Mouse (Mus musculus) adrenal gland, adult 8-10 months (tissue): ENCODE data around the gene H2al1b. TPM values are rescaled to one million over a fixed set of nuclear protein-coding genes. Genes with fewer than 3 reads are reported as not detected.
"Not testable (repeated sequence)": the region's sequence is repeated elsewhere in the genome, so short reads cannot be mapped to it uniquely, and the experiment has no call there.

ENCODE experiments used
- DNase-seq: peaks from one replicate; pipeline ENCODE4 v3.0.0; 2022
- total RNA-seq, 4 experiments: library from RNA; stranded (reverse); gene quantifications; 2 replicates each; pipeline ENCODE4 v1.2.4; 2022

H2al1b gene
- total RNA-seq = not detected

GRCm38 (mm10) chrX:11302132-11302531, at the start of gene H2al1b:
Gene H2al1b (plus strand): TSS chrX:11302432.
- not testable (repeated sequence) for DNase-seq

GRCm38 (mm10) chrX:11254062-11254461, 48.2 kb upstream of the H2al1b start:
- DNase-seq = peak; percentile 4

- DNase-seq = no peak
These were observed 47.6 kb upstream of the H2al1b start for GRCm38 (mm10) chrX:11254521-11255207.

- no peak for DNase-seq
These were observed 46.5 kb upstream of the H2al1b start for GRCm38 (mm10) chrX:11255564-11256360.

- no peak for DNase-seq
These were observed 37.3 kb upstream of the H2al1b start for GRCm38 (mm10) chrX:11264918-11265317.

- DNase-seq = no peak
These were observed 34.4 kb upstream of the H2al1b start for GRCm38 (mm10) chrX:11267791-11268190.

- DNase-seq = peak; percentile 4
These were observed 33.2 kb upstream of the H2al1b start for GRCm38 (mm10) chrX:11269074-11269473.

GRCm38 (mm10) chrX:11273190-11273589, 29.0 kb upstream of the H2al1b start:
- DNase-seq = no peak

- no peak for DNase-seq
These were observed 25.1 kb upstream of the H2al1b start for GRCm38 (mm10) chrX:11277083-11277482.

GRCm38 (mm10) chrX:11280741-11281140, 21.5 kb upstream of the H2al1b start:
- DNase-seq = no peak

GRCm38 (mm10) chrX:11288306-11288882, 13.8 kb upstream of the H2al1b start:
- DNase-seq = no peak

- DNase-seq = no peak
These were observed 13.0 kb upstream of the H2al1b start for GRCm38 (mm10) chrX:11289244-11289643.

- not testable (repeated sequence) for DNase-seq
These were observed 3.3 kb upstream of the H2al1b start, which contains the start of gene H2al1a for GRCm38 (mm10) chrX:11298957-11299356. Gene H2al1a (plus strand): TSS chrX:11299257.

GRCm38 (mm10) chrX:11305355-11305754, 3.1 kb downstream of the H2al1b start, which contains the start of gene H2al1c:
Gene H2al1c (plus strand): TSS chrX:11305655.
- DNase-seq = not testable (repeated sequence)

- not testable (repeated sequence) for DNase-seq
These were observed 6.3 kb downstream of the H2al1b start, which contains the start of gene H2al1d for GRCm38 (mm10) chrX:11308524-11308923. Gene H2al1d (plus strand): TSS chrX:11308824.

- DNase-seq = not testable (repeated sequence)
These were observed 9.4 kb downstream of the H2al1b start, which contains the start of gene H2al1e for GRCm38 (mm10) chrX:11311634-11312033. Gene H2al1e (plus strand): TSS chrX:11311934.

- not testable (repeated sequence) for DNase-seq
These were observed 12.6 kb downstream of the H2al1b start, which contains the start of gene H2al1f for GRCm38 (mm10) chrX:11314858-11315257. Gene H2al1f (plus strand): TSS chrX:11315158.

GRCm38 (mm10) chrX:11317956-11318355, 15.7 kb downstream of the H2al1b start, which contains the start of gene H2al1g:
Gene H2al1g (plus strand): TSS chrX:11318256.
- not testable (repeated sequence) for DNase-seq

GRCm38 (mm10) chrX:11321192-11321591, 19.0 kb downstream of the H2al1b start, which contains the start of gene H2al1h:
Gene H2al1h (plus strand): TSS chrX:11321492.
- not testable (repeated sequence) for DNase-seq

GRCm38 (mm10) chrX:11324359-11324758, 22.1 kb downstream of the H2al1b start, which contains the start of gene H2al1i:
Gene H2al1i (plus strand): TSS chrX:11324659.
- not testable (repeated sequence) for DNase-seq

- not testable (repeated sequence) for DNase-seq
These were observed 25.3 kb downstream of the H2al1b start, which contains the start of gene H2al1j for GRCm38 (mm10) chrX:11327522-11327921. Gene H2al1j (plus strand): TSS chrX:11327822.

- DNase-seq = no peak
These were observed 43.5 kb downstream of the H2al1b start for GRCm38 (mm10) chrX:11345762-11346161.
